Mouse (Mus musculus) MEL (cell line): ENCODE results near the gene Gm29735.

Source experiments
- CHD1 ChIP-seq: IDR thresholded peaks from 2 replicates; pipeline ENCODE4 v1.6.1; 2012; ENCODE audit warnings: low read depth, mild to moderate bottlenecking, inconsistent platforms, low read length, improper control_type of control experiment
- CTCF ChIP-seq, 3 experiments: IDR thresholded peaks in 2 of 3; conservative IDR thresholded peaks in 1 of 3; 2 replicates each; pipeline ENCODE4 v1.5.1; 2011 to 2012; ENCODE audit warnings: low read length in 3 of 3, low read depth in 2 of 3, mild to moderate bottlenecking in 2 of 3, improper control_type of control experiment in 1 of 3, inconsistent platforms in 1 of 3, mixed read lengths in 1 of 3, moderate library complexity in 1 of 3; ENCODE audit not compliant: control insufficient read depth in 1 of 3, insufficient read depth in 1 of 3, poor library complexity in 1 of 3, severe bottlenecking in 1 of 3
- EP300 ChIP-seq, 2 experiments: IDR thresholded peaks; 2 replicates each; pipeline ENCODE4 v1.6.1; 2011; ENCODE audit warnings: improper control_type of control experiment in 2 of 2, low read length in 2 of 2, low read depth in 1 of 2, mild to moderate bottlenecking in 1 of 2
- GABPA ChIP-seq: IDR thresholded peaks from 2 replicates; pipeline ENCODE4 v1.6.1; 2012; ENCODE audit warnings: low read depth, mild to moderate bottlenecking, inconsistent platforms, low read length, improper control_type of control experiment, moderate library complexity
- HCFC1 ChIP-seq: IDR thresholded peaks from 2 replicates; pipeline ENCODE4 v1.6.1; 2012; ENCODE audit warnings: low read depth, mild to moderate bottlenecking, inconsistent platforms, low read length, improper control_type of control experiment, moderate library complexity
- JUND ChIP-seq: IDR thresholded peaks from 2 replicates; pipeline ENCODE4 v1.6.1; 2011; ENCODE audit warnings: low read depth, mild to moderate bottlenecking, improper control_type of control experiment, low read length
- MYB ChIP-seq: IDR thresholded peaks from 2 replicates; pipeline ENCODE4 v1.6.1; 2011; ENCODE audit warnings: mild to moderate bottlenecking, low read depth, low read length, improper control_type of control experiment
- NELFE ChIP-seq: IDR thresholded peaks from 2 replicates; pipeline ENCODE4 v1.6.1; 2011; ENCODE audit warnings: low read depth, low read length, improper control_type of control experiment
- POLR2A ChIP-seq, 2 experiments: IDR thresholded peaks; 2 replicates each; pipeline ENCODE4 v1.6.1; 2011 to 2012; ENCODE audit warnings: low read length in 2 of 2, mild to moderate bottlenecking in 2 of 2, control low read depth in 1 of 2, improper control_type of control experiment in 1 of 2, low read depth in 1 of 2, moderate library complexity in 1 of 2; ENCODE audit not compliant: control insufficient read depth in 1 of 2, insufficient read depth in 1 of 2, poor library complexity in 1 of 2
- SIN3A ChIP-seq: IDR thresholded peaks from 2 replicates; pipeline ENCODE4 v1.6.1; 2012; ENCODE audit warnings: low read length, improper control_type of control experiment, inconsistent platforms
- SMC3 ChIP-seq: IDR thresholded peaks from 2 replicates; pipeline ENCODE4 v1.6.1; 2011; ENCODE audit warnings: low read depth, low read length, improper control_type of control experiment
- TCF12 ChIP-seq: IDR thresholded peaks from 2 replicates; pipeline ENCODE4 v1.6.1; 2014; ENCODE audit warnings: low read depth, mild to moderate bottlenecking, inconsistent platforms, low read length, improper control_type of control experiment, moderate library complexity

- TF ChIP-seq POLR2A (IDR thresholded peaks at IDR 0.05; ENCODE audit: control insufficient read depth in 1 of 2, insufficient read depth in 1 of 2, low read depth in 1 of 2, low read length in 2 of 2, poor library complexity in 1 of 2) (no peak), JUND (no peak), NELFE (no peak), CTCF (IDR thresholded peaks at IDR 0.05 in 2 of 3, conservative IDR thresholded peaks at IDR 0.05 in 1 of 3; ENCODE audit: control insufficient read depth in 1 of 3, insufficient read depth in 1 of 3, low read depth in 2 of 3, low read length in 3 of 3, poor library complexity in 1 of 3, severe bottlenecking in 1 of 3) (no peak), GABPA (no peak), SIN3A (no peak), HCFC1 (no peak), TCF12 (no peak), SMC3 (no peak), CHD1 (no peak), EP300 (IDR thresholded peaks at IDR 0.05; ENCODE audit: low read depth in 1 of 2, low read length in 2 of 2) (no peak), MYB (no peak)
Measured at GRCm38 (mm10) chr7:142144507-142144906, 12.4 kb downstream of the Gm29735 start, which contains the start of gene Gm45337.
